Mouse (Mus musculus) MEL (cell line): ENCODE measurements around the gene Med13. TPM values are rescaled to one million over a fixed set of nuclear protein-coding genes. Genes with fewer than 3 reads are reported as not detected.
A peak's percentile ranks its signal among the peaks of the same experiment; 100 is the strongest.

Experiments used
- DNase-seq: peaks from one replicate; pipeline ENCODE4 v3.0.0; 2011; ENCODE audit warnings: low read depth, low spot score
- H3K27ac ChIP-seq: 2 replicates; pipeline ENCODE4 v1.5.1; 2012; ENCODE audit warnings: low read depth, mild to moderate bottlenecking, control low read depth, low read length, moderate library complexity; ENCODE audit not compliant: control insufficient read depth
- H3K27me3 ChIP-seq, 2 experiments: fragments of 150-350 bp in 1 of 2; sonication (generic) in 1 of 2; 2 replicates each; pipeline ENCODE4 v1.6.1; 2012; ENCODE audit warnings: low read length in 2 of 2, mild to moderate bottlenecking in 2 of 2, improper control_type of control experiment in 1 of 2, moderate library complexity in 1 of 2; ENCODE audit not compliant: insufficient read depth in 2 of 2, control insufficient read depth in 1 of 2
- H3K36me3 ChIP-seq, 2 experiments: 2 replicates each; pipeline ENCODE4 v1.6.1; 2012 to 2014; ENCODE audit warnings: low read length in 2 of 2, improper control_type of control experiment in 1 of 2, inconsistent platforms in 1 of 2, mild to moderate bottlenecking in 1 of 2; ENCODE audit not compliant: insufficient read depth in 2 of 2, control insufficient read depth in 1 of 2
- H3K4me1 ChIP-seq, 2 experiments: fragments of 150-350 bp in 1 of 2; sonication (generic) in 1 of 2; 2 replicates each; pipeline ENCODE4 v1.6.1; 2012; ENCODE audit warnings: low read length in 2 of 2, improper control_type of control experiment in 1 of 2, mild to moderate bottlenecking in 1 of 2; ENCODE audit not compliant: insufficient read depth in 2 of 2, control insufficient read depth in 1 of 2
- H3K4me3 ChIP-seq, 2 experiments: fragments of 150-350 bp in 1 of 2; sonication (generic) in 1 of 2; 2 replicates each; pipeline ENCODE4 v1.5.1; 2012; ENCODE audit warnings: low read depth in 2 of 2, low read length in 2 of 2, mild to moderate bottlenecking in 2 of 2, moderate library complexity in 2 of 2, control low read depth in 1 of 2, improper control_type of control experiment in 1 of 2; ENCODE audit not compliant: control insufficient read depth in 1 of 2, insufficient read depth in 1 of 2
- H3K79me2 ChIP-seq: 2 replicates; pipeline ENCODE4 v1.6.1; 2012; ENCODE audit warnings: mild to moderate bottlenecking, low read length, moderate library complexity; ENCODE audit not compliant: control insufficient read depth, poor library complexity, insufficient read depth
- H3K9ac ChIP-seq: 2 replicates; pipeline ENCODE4 v1.6.1; 2012; ENCODE audit warnings: low read depth, mild to moderate bottlenecking, control low read depth, low read length, moderate library complexity; ENCODE audit not compliant: control insufficient read depth, poor library complexity, severe bottlenecking
- H3K9me3 ChIP-seq: fragments of 150-350 bp; sonication (generic); replicated peaks from 2 replicates; pipeline ENCODE4 v1.6.1; 2012; ENCODE audit warnings: mild to moderate bottlenecking, low read length, improper control_type of control experiment, moderate library complexity; ENCODE audit not compliant: insufficient read depth
- BHLHE40 ChIP-seq: IDR thresholded peaks from 2 replicates; pipeline ENCODE4 v1.6.1; 2012; ENCODE audit warnings: low read depth, mild to moderate bottlenecking, inconsistent platforms, low read length, improper control_type of control experiment, borderline replicate concordance
- CHD1 ChIP-seq: IDR thresholded peaks from 2 replicates; pipeline ENCODE4 v1.6.1; 2012; ENCODE audit warnings: low read depth, mild to moderate bottlenecking, inconsistent platforms, low read length, improper control_type of control experiment
- CTCF ChIP-seq, 3 experiments: IDR thresholded peaks in 2 of 3; conservative IDR thresholded peaks in 1 of 3; 2 replicates each; pipeline ENCODE4 v1.5.1; 2011 to 2012; ENCODE audit warnings: low read length in 3 of 3, low read depth in 2 of 3, mild to moderate bottlenecking in 2 of 3, improper control_type of control experiment in 1 of 3, inconsistent platforms in 1 of 3, mixed read lengths in 1 of 3, moderate library complexity in 1 of 3; ENCODE audit not compliant: control insufficient read depth in 1 of 3, insufficient read depth in 1 of 3, poor library complexity in 1 of 3, severe bottlenecking in 1 of 3
- ELF1 ChIP-seq: IDR thresholded peaks from 2 replicates; pipeline ENCODE4 v1.6.1; 2014; ENCODE audit warnings: low read depth, mild to moderate bottlenecking, inconsistent platforms, low read length, improper control_type of control experiment, moderate library complexity
- GABPA ChIP-seq: IDR thresholded peaks from 2 replicates; pipeline ENCODE4 v1.6.1; 2012; ENCODE audit warnings: low read depth, mild to moderate bottlenecking, inconsistent platforms, low read length, improper control_type of control experiment, moderate library complexity
- HCFC1 ChIP-seq: IDR thresholded peaks from 2 replicates; pipeline ENCODE4 v1.6.1; 2012; ENCODE audit warnings: low read depth, mild to moderate bottlenecking, inconsistent platforms, low read length, improper control_type of control experiment, moderate library complexity
- KAT2A ChIP-seq: conservative IDR thresholded peaks from 2 replicates; pipeline ENCODE4 v1.6.1; 2012; ENCODE audit warnings: low read depth, low read length, improper control_type of control experiment, inconsistent platforms
- MAFK ChIP-seq: IDR thresholded peaks from 2 replicates; pipeline ENCODE4 v1.6.1; 2011; ENCODE audit warnings: low read depth, mild to moderate bottlenecking, low read length, improper control_type of control experiment, borderline replicate concordance
- MAX ChIP-seq: IDR thresholded peaks from 2 replicates; pipeline ENCODE4 v1.6.1; 2011; ENCODE audit warnings: low read length, improper control_type of control experiment
- MEF2A ChIP-seq: IDR thresholded peaks from 2 replicates; pipeline ENCODE4 v1.6.1; 2014; ENCODE audit warnings: low read depth, mild to moderate bottlenecking, inconsistent platforms, low read length, improper control_type of control experiment; ENCODE audit not compliant: poor library complexity, insufficient replicate concordance, severe bottlenecking; ENCODE audit errors: extremely low read depth
- MXI1 ChIP-seq: IDR thresholded peaks from 2 replicates; pipeline ENCODE4 v1.6.1; 2011; ENCODE audit warnings: mild to moderate bottlenecking, low read depth, low read length, improper control_type of control experiment
- MYC ChIP-seq: IDR thresholded peaks from 2 replicates; pipeline ENCODE4 v1.6.1; 2011; ENCODE audit warnings: low read depth, mild to moderate bottlenecking, low read length, improper control_type of control experiment, moderate library complexity
- NELFE ChIP-seq: IDR thresholded peaks from 2 replicates; pipeline ENCODE4 v1.6.1; 2011; ENCODE audit warnings: low read depth, low read length, improper control_type of control experiment
- POLR2A ChIP-seq, 2 experiments: IDR thresholded peaks; 2 replicates each; pipeline ENCODE4 v1.6.1; 2011 to 2012; ENCODE audit warnings: low read length in 2 of 2, mild to moderate bottlenecking in 2 of 2, control low read depth in 1 of 2, improper control_type of control experiment in 1 of 2, low read depth in 1 of 2, moderate library complexity in 1 of 2; ENCODE audit not compliant: control insufficient read depth in 1 of 2, insufficient read depth in 1 of 2, poor library complexity in 1 of 2
- POLR2AphosphoS2 ChIP-seq: IDR thresholded peaks from 2 replicates; pipeline ENCODE4 v1.6.1; 2011; ENCODE audit warnings: low read length, improper control_type of control experiment
- POLR2AphosphoS5 ChIP-seq: IDR thresholded peaks from 2 replicates; pipeline ENCODE4 v1.6.1; 2012; ENCODE audit warnings: low read depth, borderline replicate concordance, mild to moderate bottlenecking, inconsistent platforms, low read length, moderate library complexity, mixed read lengths
- SIN3A ChIP-seq: IDR thresholded peaks from 2 replicates; pipeline ENCODE4 v1.6.1; 2012; ENCODE audit warnings: low read length, improper control_type of control experiment, inconsistent platforms
- SMC3 ChIP-seq: IDR thresholded peaks from 2 replicates; pipeline ENCODE4 v1.6.1; 2011; ENCODE audit warnings: low read depth, low read length, improper control_type of control experiment
- UBTF ChIP-seq: IDR thresholded peaks from 2 replicates; pipeline ENCODE4 v1.6.1; 2012; ENCODE audit warnings: low read depth, mild to moderate bottlenecking, inconsistent platforms, low read length, improper control_type of control experiment, moderate library complexity, borderline replicate concordance; ENCODE audit not compliant: insufficient read depth
- USF1 ChIP-seq: IDR thresholded peaks from 2 replicates; pipeline ENCODE4 v1.6.1; 2014; ENCODE audit warnings: low read depth, mild to moderate bottlenecking, inconsistent platforms, low read length, improper control_type of control experiment, moderate library complexity
- USF2 ChIP-seq, 2 experiments: IDR thresholded peaks; 2 replicates each; pipeline ENCODE4 v1.6.1; 2011 to 2012; ENCODE audit warnings: improper control_type of control experiment in 2 of 2, low read length in 2 of 2, borderline replicate concordance in 1 of 2, inconsistent platforms in 1 of 2, low read depth in 1 of 2, mild to moderate bottlenecking in 1 of 2; ENCODE audit not compliant: insufficient read depth in 1 of 2
- ZKSCAN1 ChIP-seq: IDR thresholded peaks from 2 replicates; pipeline ENCODE4 v1.6.1; 2012; ENCODE audit warnings: low read depth, mild to moderate bottlenecking, inconsistent platforms, low read length, improper control_type of control experiment, moderate library complexity
- ZMIZ1 ChIP-seq: IDR thresholded peaks from 2 replicates; pipeline ENCODE4 v1.6.1; 2012; ENCODE audit warnings: low read depth, mild to moderate bottlenecking, inconsistent platforms, low read length, improper control_type of control experiment, moderate library complexity
- polyA plus RNA-seq, 2 experiments: library from polyadenylated mRNA; stranded (reverse) in 1 of 2; unstranded in 1 of 2; fragments of >175 nt in 1 of 2; fragments of >200 nt in 1 of 2; gene quantifications; 2 replicates each; pipeline versions ENCODE4 v1.2.1 to v1.2.4; 2012; ENCODE audit warnings: low replicate concordance in 2 of 2, low read depth in 1 of 2; ENCODE audit not compliant: insufficient read length in 2 of 2, insufficient read depth in 1 of 2, missing spikeins in 1 of 2
- total RNA-seq: library from RNA; depleted of rRNA; stranded (reverse); fragments of 300-350 nt; gene quantifications from 2 replicates; pipeline ENCODE4 v1.2.3, GENCODE M21; 2012

The Med13 gene
- total and polyA plus RNA-seq, 3 experiments = 23.3 to 114 (median 26.4) TPM

GRCm38 (mm10) chr11:86257460-86258076, 99.8 kb downstream of the Med13 start, which contains the start of gene Ints2 (continued):
- TF ChIP-seq MYC = no peak; the same call in none of the 2 replicates
- no peak; the same call in 1 of the 2 replicates for TF ChIP-seq CHD1
- TF ChIP-seq CTCF (IDR thresholded peaks at IDR 0.05 in 2 of 3, conservative IDR thresholded peaks at IDR 0.05 in 1 of 3; ENCODE audit: control insufficient read depth in 1 of 3, insufficient read depth in 1 of 3, low read depth in 2 of 3, low read length in 3 of 3, poor library complexity in 1 of 3, severe bottlenecking in 1 of 3) = no peak; a peak in 1 of 6 replicates
- peak; percentile 95 for TF ChIP-seq SIN3A
- TF ChIP-seq ZKSCAN1 = no peak
- TF ChIP-seq USF2 (IDR thresholded peaks at IDR 0.05; ENCODE audit: borderline replicate concordance in 1 of 2, insufficient read depth in 1 of 2, low read depth in 1 of 2, low read length in 2 of 2) = no peak
- no peak for TF ChIP-seq UBTF
- TF ChIP-seq MEF2A = no peak
- peak; percentile 98 for TF ChIP-seq NELFE
- TF ChIP-seq ZMIZ1 = peak; percentile 87
- peak; percentile 91 for TF ChIP-seq HCFC1
- no peak for TF ChIP-seq POLR2AphosphoS5
- TF ChIP-seq KAT2A = peak; percentile 72; the same call in 1 of the 2 replicates
- TF ChIP-seq MAFK = no peak
- peak; percentile 69 for TF ChIP-seq ELF1
- TF ChIP-seq USF1 = peak; percentile 50; the same call in 1 of the 2 replicates
- TF ChIP-seq BHLHE40 = no peak
- TF ChIP-seq SMC3 = no peak
- TF ChIP-seq MAX = peak; percentile 85
- peak; percentile 95 for TF ChIP-seq MXI1

- Histone ChIP-seq H3K4me3 (peak overlapping the region; percentile 62 to 86), H3K9ac (peak overlapping the region; percentile 85), H3K36me3 (peaks cover 18 to 26% of the 10 kb centered on the region in 2 experiments), H3K9me3 (no peaks in the 10 kb centered on the region), H3K27me3 (no peaks in the 10 kb centered on the region), H3K4me1 (peaks cover 9 to 16% of the 10 kb centered on the region in 2 experiments), H3K79me2 (peaks cover 15% of the 10 kb centered on the region), H3K27ac (peak overlapping the region; percentile 69)
- no peak for DNase-seq
- TF ChIP-seq POLR2A (IDR thresholded peaks at IDR 0.05; ENCODE audit: control insufficient read depth in 1 of 2, insufficient read depth in 1 of 2, low read depth in 1 of 2, low read length in 2 of 2, poor library complexity in 1 of 2) = peak in 1 of 2 experiments; percentile 21; a peak in 1 of 4 replicates
- no peak for TF ChIP-seq POLR2AphosphoS2
- no peak for TF ChIP-seq ZMIZ1
- no peak for TF ChIP-seq GABPA
- peak; percentile 94; the same call in 1 of the 2 replicates for TF ChIP-seq UBTF
- peak; percentile 86; the same call in 1 of the 2 replicates for TF ChIP-seq CHD1
- no peak for TF ChIP-seq BHLHE40
- no peak for TF ChIP-seq SIN3A
Observed at GRCm38 (mm10) chr11:86257054-86257453, 100.3 kb downstream of the Med13 start.
